Mouse (Mus musculus) cerebellum, adult 8-10 months (tissue): Measurements from ENCODE around the gene Igbp1b.

Source experiments
- DNase-seq: peaks from one replicate; pipeline ENCODE4 v3.0.0; 2022

The Igbp1b gene

DNA sequence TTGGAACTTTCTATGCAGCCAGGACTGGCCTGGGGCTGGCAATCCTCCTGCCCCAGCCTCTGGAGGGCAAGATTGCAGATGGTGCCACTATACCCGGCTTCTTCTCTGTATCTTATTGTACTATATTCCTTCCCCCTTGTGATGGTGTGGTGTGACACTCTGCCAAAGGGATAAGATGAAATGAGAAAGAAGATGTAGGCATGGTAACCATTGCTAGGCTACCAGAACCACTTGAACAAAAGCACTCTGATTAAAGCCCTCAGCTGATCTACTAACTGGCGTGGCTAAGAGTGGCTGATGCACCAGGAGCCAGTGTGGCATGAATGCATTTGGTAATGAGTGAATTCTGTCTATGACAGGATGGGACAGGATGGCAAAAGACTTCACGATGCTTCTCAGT, at the start of gene Igbp1b:
Igbp1b (minus strand) TSS at position 29 of the 400 bp plus-strand sequence.
- no peak for DNase-seq

DNA sequence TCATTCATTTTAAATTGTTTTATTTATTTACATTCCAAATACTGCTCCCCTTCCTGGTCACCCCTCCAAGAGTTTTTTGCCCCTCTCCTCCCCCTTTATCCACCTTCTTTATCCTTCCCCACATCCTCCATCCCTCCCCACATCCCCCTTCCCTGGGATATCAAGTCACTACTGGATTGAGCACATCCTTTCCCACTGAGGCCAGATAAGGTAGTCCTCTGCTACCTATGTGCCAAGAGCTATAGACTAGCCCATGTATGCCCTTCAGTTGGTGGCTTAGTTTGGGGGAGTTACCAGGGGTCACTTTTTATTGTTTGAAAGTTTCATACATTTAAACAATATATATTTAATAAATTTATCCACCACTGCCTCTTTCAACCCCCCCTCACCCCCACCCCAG, 24.6 kb upstream of the Igbp1b start:
- no peak for DNase-seq

DNA sequence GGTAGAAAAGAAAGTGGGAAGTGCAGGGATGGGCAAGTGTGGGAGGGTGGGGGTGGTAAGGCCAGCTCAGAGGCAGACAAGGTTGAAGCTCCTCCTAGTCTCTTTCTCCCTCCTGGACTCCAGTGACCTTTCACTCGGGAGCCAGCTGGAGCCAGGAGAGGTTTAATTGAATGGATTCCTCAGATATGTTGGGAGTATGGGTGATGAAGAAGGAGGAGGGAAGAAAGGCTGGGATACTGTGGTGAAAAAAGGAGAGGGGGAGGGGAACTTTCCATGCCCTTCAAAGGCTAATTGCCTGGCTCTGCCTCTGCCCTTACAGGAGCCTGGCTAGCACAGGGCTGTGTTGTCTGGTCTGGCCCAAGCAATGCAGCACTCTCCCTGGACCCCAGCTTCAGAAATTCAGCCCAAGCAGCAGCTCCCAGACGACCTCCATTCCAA, 14.4 kb upstream of the Igbp1b start:
- no peak for DNase-seq

DNA sequence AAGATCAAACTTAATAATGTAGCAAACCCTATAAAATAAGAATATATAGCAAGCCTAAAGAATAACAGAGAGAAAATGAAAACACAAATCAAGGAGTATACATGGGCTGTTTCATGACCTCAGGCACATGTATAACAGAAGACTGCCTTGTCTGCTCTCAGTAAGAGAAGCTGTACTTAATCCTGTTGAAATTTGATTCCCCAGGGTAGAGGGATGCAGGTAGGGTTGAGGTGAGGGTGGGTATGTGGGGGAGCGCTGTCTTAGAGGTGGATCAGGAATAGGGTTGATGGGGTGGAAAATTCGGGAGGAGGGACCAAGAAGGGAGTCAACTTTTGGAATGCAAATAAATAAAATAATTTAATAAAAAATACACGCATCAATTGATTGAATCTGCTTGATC, 7.1 kb upstream of the Igbp1b start:
- DNase-seq: no peak

DNA sequence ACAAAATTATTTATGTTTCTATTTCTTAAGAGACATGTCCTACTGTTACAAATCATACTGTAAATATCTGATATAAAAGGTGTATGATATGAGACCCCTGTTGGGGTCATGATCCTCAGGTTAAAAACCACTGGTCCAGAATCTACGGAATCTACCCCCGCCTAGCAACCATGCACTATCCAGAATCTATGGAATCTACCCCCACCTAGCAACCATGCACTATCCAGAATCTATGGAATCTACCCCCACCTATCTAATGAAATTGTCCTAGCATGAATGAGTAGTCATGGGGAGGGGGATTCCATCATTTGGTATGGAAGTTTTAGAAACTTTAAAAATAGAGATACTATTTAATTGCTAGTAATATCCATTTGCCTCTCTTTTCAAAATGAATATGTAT, 12.7 kb downstream of the Igbp1b start:
- DNase-seq: no peak

DNA sequence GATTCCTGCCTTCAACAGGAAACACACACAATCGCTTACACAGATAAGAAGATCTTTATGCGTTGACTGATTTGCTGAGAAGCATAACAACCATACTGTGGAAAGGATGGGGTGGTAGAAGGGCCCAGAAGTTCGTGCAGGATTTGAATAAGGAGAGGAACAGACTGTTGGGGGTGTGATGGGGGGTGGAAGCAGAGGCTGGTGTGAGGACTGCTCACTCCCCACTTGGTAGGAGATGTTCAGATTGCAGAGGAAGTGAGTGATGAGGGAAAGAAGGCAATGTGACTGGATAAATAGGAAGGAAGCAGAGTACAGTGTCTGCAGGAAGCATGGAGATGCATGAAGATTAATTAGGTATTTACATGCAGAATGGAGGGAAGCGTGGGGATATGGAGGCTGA, 19.0 kb downstream of the Igbp1b start:
- no peak for DNase-seq

DNA sequence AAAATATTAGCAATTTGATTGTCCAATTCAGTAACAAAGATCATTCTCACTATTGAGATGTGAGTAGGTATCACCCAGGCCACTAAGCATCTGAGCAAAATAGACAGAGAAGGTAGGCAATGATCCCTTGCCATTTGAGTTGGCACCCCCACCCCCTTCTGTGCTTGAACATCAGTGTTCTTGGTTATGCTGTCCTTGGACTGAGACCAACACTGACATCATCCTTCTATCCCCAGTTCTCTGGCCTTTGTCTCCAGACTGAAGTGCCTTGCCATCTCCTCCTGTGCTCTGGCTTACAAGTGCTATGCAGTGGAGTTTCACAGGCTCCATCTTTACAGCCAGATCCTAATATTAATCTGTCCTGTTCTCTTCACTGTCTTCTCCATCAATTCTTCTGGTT, 37.6 kb downstream of the Igbp1b start:
- DNase-seq: no peak

DNA sequence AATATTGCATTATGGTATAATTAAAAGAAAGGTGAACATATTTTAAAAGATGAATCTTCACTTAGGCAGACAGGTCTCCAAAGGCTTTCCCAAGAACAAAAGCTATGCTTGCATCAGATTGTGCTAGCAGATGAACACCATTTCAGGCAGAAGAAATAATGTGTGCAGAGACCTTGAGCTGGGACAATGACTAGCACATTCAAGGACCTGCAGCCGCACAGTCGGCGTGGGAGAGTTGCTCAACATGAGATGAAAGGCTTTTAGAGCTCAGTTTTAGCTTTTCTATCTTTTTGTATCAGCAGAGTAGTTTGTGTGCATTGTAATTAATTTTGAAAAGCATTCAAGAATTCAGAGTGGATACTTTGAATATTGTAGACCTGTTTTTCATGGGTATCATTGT, 39.9 kb downstream of the Igbp1b start:
- DNase-seq: no peak
